Mouse (Mus musculus) midbrain, embryonic 16.5 days (tissue): ENCODE measurements around the gene Lcn12. TPM values are rescaled to one million over a fixed set of nuclear protein-coding genes. Genes with fewer than 3 reads are reported as not detected.

Experiments
- ATAC-seq: fragments of 200-750 bp; cut with Nextera tagmentation; 2 replicates; pipeline ENCODE4 v1.8.0; 2017; ENCODE audit warnings: moderate TSS enrichment
- H3K27ac ChIP-seq: fragments of 300-500 bp; sonication (generic); 2 replicates; pipeline ENCODE4 v1.5.1; 2014; ENCODE audit warnings: mild to moderate bottlenecking, low read length, mixed read lengths
- H3K27me3 ChIP-seq: fragments of 300-500 bp; sonication (generic); 2 replicates; pipeline ENCODE4 v1.6.1; 2014; ENCODE audit warnings: low read depth, low read length, mixed read lengths; ENCODE audit not compliant: control insufficient read depth, insufficient read depth
- H3K36me3 ChIP-seq: fragments of 300-500 bp; sonication (generic); 2 replicates; pipeline ENCODE4 v1.6.1; 2014; ENCODE audit warnings: mild to moderate bottlenecking, low read length, moderate library complexity, mixed read lengths; ENCODE audit not compliant: control insufficient read depth, insufficient read depth
- H3K4me1 ChIP-seq: fragments of 300-500 bp; sonication (generic); 2 replicates; pipeline ENCODE4 v1.6.1; 2014; ENCODE audit warnings: mild to moderate bottlenecking, low read length, mixed read lengths; ENCODE audit not compliant: control insufficient read depth, insufficient read depth
- H3K4me2 ChIP-seq: fragments of 300-500 bp; sonication (generic); 2 replicates; pipeline ENCODE4 v1.6.1; 2014; ENCODE audit warnings: mild to moderate bottlenecking, low read length, mixed read lengths
- H3K4me3 ChIP-seq: fragments of 300-500 bp; sonication (generic); 2 replicates; pipeline ENCODE4 v1.5.1; 2014; ENCODE audit warnings: low read depth, mild to moderate bottlenecking, low read length, moderate library complexity, mixed read lengths
- H3K9ac ChIP-seq: fragments of 300-500 bp; sonication (generic); 2 replicates; pipeline ENCODE4 v1.6.1; 2014; ENCODE audit warnings: low read depth, low read length, mixed read lengths
- H3K9me3 ChIP-seq: fragments of 300-500 bp; sonication (generic); replicated peaks from 2 replicates; pipeline ENCODE4 v1.6.1; 2014; ENCODE audit warnings: mild to moderate bottlenecking, low read length, mixed read lengths; ENCODE audit not compliant: control insufficient read depth, poor library complexity, severe bottlenecking
- WGBS: fragments of 180-500 bp; shearing (Covaris S2); extraction: QIAGEN DNeasy Blood & Tissue Kit; methylation state at CpG from one replicate; pipeline ENCODE4 v1.1.7; 2014; 5-methylcytosine and 5-hydroxymethylcytosine counted together
- microRNA-seq: library from miRNA; unstranded; fragments of <30 nt; microRNA quantifications from one replicate; pipeline ENCODE4, GENCODE M21; 2017
- polyA plus RNA-seq: library from polyadenylated mRNA; unstranded; fragments of >200 nt; fragmentation: Nextera tagmentation; extraction: Ambion mirVana; gene quantifications from 2 replicates; pipeline ENCODE4 v1.2.1, GENCODE M21; 2015

Gene Lcn12
- polyA plus RNA-seq, 1 experiment from 2014 or later = not detected

DNA sequence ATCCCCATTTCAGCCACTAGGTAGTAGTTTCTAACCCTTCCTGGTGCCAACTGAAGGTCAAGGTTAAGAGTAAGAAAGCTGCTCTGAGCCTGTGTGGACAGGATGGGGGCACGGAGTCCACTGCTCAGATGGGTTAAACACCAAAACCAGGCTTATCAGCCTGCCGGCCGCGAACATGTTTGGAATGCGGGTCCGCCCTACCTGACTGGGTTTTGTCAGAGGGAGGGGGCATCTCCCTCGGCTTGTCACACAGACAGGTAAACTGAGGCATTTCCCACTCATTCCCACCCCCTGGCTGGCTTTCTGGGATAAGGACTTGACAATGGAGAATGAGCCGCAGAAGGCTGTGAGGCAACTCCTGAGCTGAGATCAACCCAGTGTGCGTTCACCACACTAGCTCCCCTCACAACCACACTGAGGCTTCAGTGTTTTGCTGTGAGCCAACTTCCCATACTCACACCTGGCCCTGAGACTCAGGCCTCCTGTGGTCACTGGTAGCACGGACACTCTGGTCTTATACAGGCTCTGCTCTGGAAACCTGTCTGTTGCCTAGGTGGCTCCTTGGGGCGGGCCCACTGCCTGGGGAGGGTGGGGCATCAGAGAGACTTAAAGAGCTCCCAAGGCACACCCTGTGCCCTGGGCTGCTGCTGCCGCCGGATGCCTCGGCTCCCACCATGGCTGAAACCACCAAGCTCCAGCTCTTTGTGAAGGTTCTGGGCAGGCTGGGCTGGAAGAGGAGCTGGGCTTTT, 37.3 kb downstream of the Lcn12 start, which contains the start of gene Clic3:
Gene Clic3, plus strand, starts transcription at position 634 of the 749 bp plus-strand sequence.
- H3K4me3 ChIP-seq = no peak within 1 kb of the TSS
- H3K27me3 ChIP-seq = no peaks in the 10 kb centered on the region
- WGBS = 66% methylated on average over 14 of the region's 14 CpGs
- no peaks in the 10 kb centered on the region for H3K9me3 ChIP-seq
- H3K36me3 ChIP-seq = peaks cover 18% of the 10 kb centered on the region
- no peak within 1 kb of the TSS for H3K4me2 ChIP-seq
- H3K27ac ChIP-seq = no peak within 1 kb of the TSS
- ATAC-seq = no peak
- peaks cover 19% of the 10 kb centered on the region for H3K4me1 ChIP-seq
- no peak within 1 kb of the TSS for H3K9ac ChIP-seq

DNA sequence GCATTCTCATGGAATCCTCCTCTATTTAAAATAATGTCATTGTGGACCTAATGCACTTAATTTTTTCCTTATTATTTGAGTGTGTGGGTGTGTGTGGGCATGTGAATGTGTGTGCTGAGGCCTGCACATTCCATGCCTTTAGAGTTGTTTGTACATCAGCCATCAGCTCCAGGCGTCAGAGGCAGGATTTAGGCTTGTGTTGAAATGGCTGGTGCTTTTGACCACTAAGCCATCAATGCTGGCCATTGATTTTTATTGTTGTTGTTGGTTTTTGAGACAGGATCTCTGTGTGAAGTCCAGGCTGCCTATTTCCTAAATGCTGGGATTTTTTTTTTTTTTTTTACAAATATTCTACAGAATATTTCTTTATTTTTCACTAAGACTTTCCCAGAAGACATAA, 40.8 kb downstream of the Lcn12 start:
- H3K4me1 ChIP-seq = no peaks in the 10 kb centered on the region

GRCm38 (mm10) chr2:25450853-25451647, 42.7 kb downstream of the Lcn12 start:
- Histone ChIP-seq H3K9ac (no peak overlapping the region), H3K27me3 (no peaks in the 10 kb centered on the region), H3K4me2 (no peak overlapping the region), H3K27ac (no peak overlapping the region), H3K4me3 (no peak overlapping the region), H3K9me3 (no peaks in the 10 kb centered on the region), H3K4me1 (no peaks in the 10 kb centered on the region), H3K36me3 (peaks cover 19% of the 10 kb centered on the region)
- ATAC-seq = no peak
- WGBS = 86% methylated on average over 8 of the region's 8 CpGs

More for the DNA sequence above, 40.8 kb downstream of the Lcn12 start:
- ATAC-seq = no peak
- H3K4me3 ChIP-seq = no peak overlapping the region
- WGBS = 35% methylated on average over 1 of the region's 1 CpGs
- H3K9me3 ChIP-seq = no peaks in the 10 kb centered on the region
- peaks cover 7% of the 10 kb centered on the region for H3K36me3 ChIP-seq
- no peak overlapping the region for H3K4me2 ChIP-seq
- H3K27me3 ChIP-seq = no peaks in the 10 kb centered on the region
- H3K9ac ChIP-seq = no peak overlapping the region
- H3K27ac ChIP-seq = no peak overlapping the region

- no peaks in the 10 kb centered on the region for H3K4me1 ChIP-seq
- no peak overlapping the region for H3K27ac ChIP-seq
- no peak for ATAC-seq
- H3K4me2 ChIP-seq = no peak overlapping the region
- no peaks in the 10 kb centered on the region for H3K27me3 ChIP-seq
- 94% methylated on average over 14 of the region's 14 CpGs for WGBS
- no peak overlapping the region for H3K9ac ChIP-seq
- no peak overlapping the region for H3K4me3 ChIP-seq
- H3K9me3 ChIP-seq = no peaks in the 10 kb centered on the region
- H3K36me3 ChIP-seq = peaks cover 81% of the 10 kb centered on the region
Measured at GRCm38 (mm10) chr2:25442682-25443081, 51.0 kb downstream of the Lcn12 start.

- peaks cover 85% of the 10 kb centered on the region for H3K36me3 ChIP-seq
- WGBS = 89% methylated on average over 20 of the region's 20 CpGs
- H3K9me3 ChIP-seq = no peaks in the 10 kb centered on the region
- H3K4me2 ChIP-seq = no peak overlapping the region
- H3K4me1 ChIP-seq = no peaks in the 10 kb centered on the region
- H3K9ac ChIP-seq = no peak overlapping the region
- H3K27me3 ChIP-seq = no peaks in the 10 kb centered on the region
- H3K4me3 ChIP-seq = no peak overlapping the region
- no peak overlapping the region for H3K27ac ChIP-seq
- no peak for ATAC-seq
Measured at GRCm38 (mm10) chr2:25441067-25441466, 52.6 kb downstream of the Lcn12 start.

Small RNA genes within 50 kb of the gene (microRNA-seq; reads per million reads assigned to microRNA genes)
- 1.4 reads per million for gene Mir3087

Other genes with a start within 250 kb of the Lcn12 start
- 4.3 and 4.7 TPM in 2 replicates for gene AL732309.1, start 247.0 kb downstream of the Lcn12 start, polyA plus RNA-seq
- gene Tmem203, start 238.5 kb downstream of the Lcn12 start, polyA plus RNA-seq = 12.4 and 12.7 TPM in 2 replicates
- gene Tprn, start 231.3 kb downstream of the Lcn12 start, polyA plus RNA-seq = 15.6 and 15.9 TPM in 2 replicates
- gene Ssna1, start 221.5 kb downstream of the Lcn12 start, polyA plus RNA-seq = 172 and 175 TPM in 2 replicates
- 141 and 144 TPM in 2 replicates for gene Anapc2, start 221.4 kb downstream of the Lcn12 start, polyA plus RNA-seq
- not detected in 2 replicates for gene Tmem210, start 205.8 kb downstream of the Lcn12 start, polyA plus RNA-seq
- not detected in 2 replicates for gene Lrrc26, start 204.0 kb downstream of the Lcn12 start, polyA plus RNA-seq
- gene Grin1, start 174.7 kb downstream of the Lcn12 start, polyA plus RNA-seq = 44.0 and 52.7 TPM in 2 replicates
- gene Man1b1, start 161.6 kb downstream of the Lcn12 start, polyA plus RNA-seq = 50.7 and 51.0 TPM in 2 replicates
- gene Dpp7, start 137.6 kb downstream of the Lcn12 start, polyA plus RNA-seq = 22.6 and 26.2 TPM in 2 replicates
- 4.6 and 5.2 TPM in 2 replicates for gene Uap1l1, start 128.2 kb downstream of the Lcn12 start, polyA plus RNA-seq
- 9.0 and 9.2 TPM in 2 replicates for gene Sapcd2, start 121.6 kb downstream of the Lcn12 start, polyA plus RNA-seq
- 3.7 and 9.0 TPM in 2 replicates for gene Entpd2, start 98.0 kb downstream of the Lcn12 start, polyA plus RNA-seq
- 481 and 529 TPM in 2 replicates for gene Npdc1, start 94.6 kb downstream of the Lcn12 start, polyA plus RNA-seq
- 0.09 and 0.80 TPM in 2 replicates for gene Fut7, start 70.6 kb downstream of the Lcn12 start, polyA plus RNA-seq
- 17.3 and 18.3 TPM in 2 replicates for gene Abca2, start 65.2 kb downstream of the Lcn12 start, polyA plus RNA-seq
- gene Clic3, start 37.1 kb downstream of the Lcn12 start, polyA plus RNA-seq = 2.8 and 3.4 TPM in 2 replicates
- 121 and 130 TPM in 2 replicates for gene Paxx, start 32.8 kb downstream of the Lcn12 start, polyA plus RNA-seq
- 465 and 593 TPM in 2 replicates for gene Ptgds, start 23.9 kb downstream of the Lcn12 start, polyA plus RNA-seq
- 137 and 139 TPM in 2 replicates for gene Fbxw5, start 6.8 kb upstream of the Lcn12 start, polyA plus RNA-seq
- gene C8g, start 7.8 kb upstream of the Lcn12 start, polyA plus RNA-seq = 5.1 and 5.9 TPM in 2 replicates
- 15.2 and 15.9 TPM in 2 replicates for gene Traf2, start 53.0 kb upstream of the Lcn12 start, polyA plus RNA-seq
- gene Edf1, start 63.9 kb upstream of the Lcn12 start, polyA plus RNA-seq = 374 and 380 TPM in 2 replicates
- gene Mamdc4, start 80.9 kb upstream of the Lcn12 start, polyA plus RNA-seq = 0.50 and 2.4 TPM in 2 replicates
- 148 and 149 TPM in 2 replicates for gene Phpt1, start 81.3 kb upstream of the Lcn12 start, polyA plus RNA-seq
- 11.4 and 14.9 TPM in 2 replicates for gene Ajm1, start 87.8 kb upstream of the Lcn12 start, polyA plus RNA-seq
- gene Rabl6, start 114.6 kb upstream of the Lcn12 start, polyA plus RNA-seq = 64.7 and 68.3 TPM in 2 replicates
- gene Ccdc183, start 123.8 kb upstream of the Lcn12 start, polyA plus RNA-seq = 0.11 and 0.24 TPM in 2 replicates
- gene Tmem141, start 128.1 kb upstream of the Lcn12 start, polyA plus RNA-seq = 56.4 and 67.2 TPM in 2 replicates
- gene Fcna, start 134.1 kb upstream of the Lcn12 start, polyA plus RNA-seq = 2.5 and 3.1 TPM in 2 replicates
- gene Lcn8, start 159.2 kb upstream of the Lcn12 start, polyA plus RNA-seq = not detected in 2 replicates
- gene Lcn5, start 164.0 kb upstream of the Lcn12 start, polyA plus RNA-seq = not detected in 2 replicates
- gene Lcn6, start 182.9 kb upstream of the Lcn12 start, polyA plus RNA-seq = not detected in 2 replicates
- gene Lcn10, start 188.8 kb upstream of the Lcn12 start, polyA plus RNA-seq = not detected in 2 replicates
- gene Obp2a, start 206.1 kb upstream of the Lcn12 start, polyA plus RNA-seq = not detected in 2 replicates
- gene Bmyc, start 212.8 kb upstream of the Lcn12 start, polyA plus RNA-seq = 158 and 170 TPM in 2 replicates
- gene Obp2b, start 243.1 kb upstream of the Lcn12 start, polyA plus RNA-seq = not detected in 2 replicates